Mouse (Mus musculus) spleen, adult 2 months (tissue): ENCODE measurements at regions not wholly inside any gene's neighbourhood (a gene's known extent, or its start where the extent isn't known, plus 50 kb on each side); places are given as distances from the start of the nearest gene placed in this dataset.

ENCODE experiments used
- DNase-seq, 2 experiments: peaks; one replicate each; pipeline versions ENCODE4 v3.0.0 to v3.0.0-alpha.2; 2012 to 2021; ENCODE audit warnings: low spot score in 2 of 2, low read depth in 1 of 2
- H3K27ac ChIP-seq: fragments of 200-500 bp; 2 replicates; pipeline ENCODE4 v1.5.1; 2012; ENCODE audit warnings: low read length, inconsistent platforms; ENCODE audit not compliant: insufficient read depth
- H3K27me3 ChIP-seq: fragments of 200-500 bp; 2 replicates; pipeline ENCODE4 v1.6.1; 2012; ENCODE audit warnings: mild to moderate bottlenecking, moderate library complexity, low read length, inconsistent platforms; ENCODE audit not compliant: control insufficient read depth, insufficient read depth
- H3K36me3 ChIP-seq: fragments of 200-500 bp; 2 replicates; pipeline ENCODE4 v1.6.1; 2012; ENCODE audit warnings: mild to moderate bottlenecking, low read length, inconsistent platforms; ENCODE audit not compliant: control insufficient read depth, insufficient read depth
- H3K4me1 ChIP-seq: fragments of 200-500 bp; 2 replicates; pipeline ENCODE4 v1.6.1; 2011; ENCODE audit warnings: inconsistent platforms; ENCODE audit not compliant: control insufficient read depth, insufficient read depth, insufficient read length
- H3K4me3 ChIP-seq: fragments of 200-500 bp; 2 replicates; pipeline ENCODE4 v1.5.1; 2011; ENCODE audit warnings: mild to moderate bottlenecking, inconsistent platforms; ENCODE audit not compliant: insufficient read depth, insufficient read length; ENCODE audit errors: extremely low read depth
- CTCF ChIP-seq: fragments of 200-500 bp; IDR thresholded peaks from 2 replicates; pipeline ENCODE4 v1.5.1; 2011; ENCODE audit warnings: mild to moderate bottlenecking, inconsistent platforms; ENCODE audit not compliant: insufficient read depth, insufficient read length, insufficient replicate concordance; ENCODE audit errors: extremely low read depth
- POLR2A ChIP-seq: fragments of 200-500 bp; IDR thresholded peaks from 2 replicates; pipeline ENCODE4 v1.6.1; 2011; ENCODE audit warnings: low read depth, low read length, inconsistent platforms
- WGBS: fragments of 180-500 bp; shearing (Covaris S2); methylation state at CpG from one replicate; pipeline ENCODE4 v1.1.7; 2018; 5-methylcytosine and 5-hydroxymethylcytosine counted together

- DNase-seq: no peak
- Histone ChIP-seq H3K4me1 (no peaks in the 10 kb centered on the region), H3K27me3 (no peaks in the 10 kb centered on the region), H3K4me3 (no peak overlapping the region), H3K27ac (no peak overlapping the region), H3K36me3 (no peaks in the 10 kb centered on the region)
- TF ChIP-seq POLR2A (no peak), CTCF (no peak)
- WGBS: 74% methylated on average over 1 of the region's 1 CpGs
Measured at GRCm38 (mm10) chr3:99644910-99645309, 240.3 kb upstream of the Spag17 start.

GRCm38 (mm10) chr3:99645318-99645717, 239.9 kb upstream of the Spag17 start:
- Histone ChIP-seq H3K27me3 (no peaks in the 10 kb centered on the region), H3K4me1 (no peaks in the 10 kb centered on the region), H3K27ac (no peak overlapping the region), H3K4me3 (no peak overlapping the region), H3K36me3 (no peaks in the 10 kb centered on the region)
- WGBS: 89% methylated on average over 4 of the region's 4 CpGs
- TF ChIP-seq POLR2A: no peak
- no peak for TF ChIP-seq CTCF
- DNase-seq: no peak

GRCm38 (mm10) chr3:99657617-99658016, 227.6 kb upstream of the Spag17 start:
- TF ChIP-seq POLR2A (no peak), CTCF (no peak)
- no peaks in the 10 kb centered on the region for H3K27me3 ChIP-seq
- DNase-seq: no peak
- H3K4me1 ChIP-seq: no peaks in the 10 kb centered on the region
- WGBS: 86% methylated on average over 5 of the region's 5 CpGs
- H3K4me3 ChIP-seq: no peak overlapping the region
- H3K36me3 ChIP-seq: no peaks in the 10 kb centered on the region
- H3K27ac ChIP-seq: no peak overlapping the region

GRCm38 (mm10) chr3:99663783-99664182, 221.4 kb upstream of the Spag17 start:
- Histone ChIP-seq H3K4me1 (no peaks in the 10 kb centered on the region), H3K36me3 (no peaks in the 10 kb centered on the region), H3K27ac (no peak overlapping the region), H3K4me3 (no peak overlapping the region), H3K27me3 (no peaks in the 10 kb centered on the region)
- no peak for TF ChIP-seq POLR2A
- no peak for TF ChIP-seq CTCF
- DNase-seq: no peak
- 83% methylated on average over 6 of the region's 6 CpGs for WGBS

- Histone ChIP-seq H3K27me3 (no peaks in the 10 kb centered on the region), H3K4me3 (no peak overlapping the region), H3K4me1 (no peaks in the 10 kb centered on the region), H3K36me3 (no peaks in the 10 kb centered on the region), H3K27ac (no peak overlapping the region)
- whole genome bisulfite sequencing: 77% methylated on average over 5 of the region's 5 CpGs
- DNase-seq: no peak
- TF ChIP-seq POLR2A (no peak), CTCF (no peak)
Measured at GRCm38 (mm10) chr3:99665363-99665762, 219.8 kb upstream of the Spag17 start.

- Histone ChIP-seq H3K27me3 (no peaks in the 10 kb centered on the region), H3K36me3 (no peaks in the 10 kb centered on the region), H3K4me3 (no peak overlapping the region), H3K27ac (no peak overlapping the region), H3K4me1 (no peaks in the 10 kb centered on the region)
- no peak for DNase-seq
- TF ChIP-seq CTCF: no peak
- no peak for TF ChIP-seq POLR2A
- 60% methylated on average over 10 of the region's 10 CpGs for WGBS
Measured at GRCm38 (mm10) chr3:99665902-99666768, 219.1 kb upstream of the Spag17 start.

GRCm38 (mm10) chr3:99674145-99674544, 211.1 kb upstream of the Spag17 start:
- Histone ChIP-seq H3K27ac (no peak overlapping the region), H3K36me3 (no peaks in the 10 kb centered on the region), H3K4me1 (no peaks in the 10 kb centered on the region), H3K27me3 (no peaks in the 10 kb centered on the region), H3K4me3 (no peak overlapping the region)
- no peak for TF ChIP-seq CTCF
- TF ChIP-seq POLR2A: no peak
- 73% methylated on average over 2 of the region's 2 CpGs for WGBS
- DNase-seq: no peak
